Mouse (Mus musculus) limb, embryonic 13.5 days (tissue): ENCODE data around the gene Ank2. TPM values are rescaled to one million over a fixed set of nuclear protein-coding genes. Genes with fewer than 3 reads are reported as not detected.

Experiments used
- ATAC-seq: fragments of 200-750 bp; cut with Nextera tagmentation; 2 replicates; pipeline ENCODE4 v1.8.0; 2017; ENCODE audit warnings: low read depth, moderate number of reproducible peaks, moderate TSS enrichment; ENCODE audit not compliant: low FRiP score
- H3K27ac ChIP-seq: fragments of 300-500 bp; sonication (generic); 2 replicates; pipeline ENCODE4 v1.5.1; 2015; ENCODE audit warnings: inconsistent platforms, mild to moderate bottlenecking, moderate library complexity
- H3K27me3 ChIP-seq: fragments of 300-500 bp; sonication (generic); 2 replicates; pipeline ENCODE4 v1.6.1; 2015; ENCODE audit warnings: mild to moderate bottlenecking, inconsistent platforms
- H3K36me3 ChIP-seq: fragments of 300-500 bp; sonication (generic); 2 replicates; pipeline ENCODE4 v1.6.1; 2015; ENCODE audit warnings: inconsistent platforms, mild to moderate bottlenecking, moderate library complexity
- H3K4me1 ChIP-seq: fragments of 300-500 bp; sonication (generic); 2 replicates; pipeline ENCODE4 v1.6.1; 2015; ENCODE audit warnings: inconsistent platforms
- H3K4me2 ChIP-seq: fragments of 300-500 bp; sonication (generic); replicated peaks from 2 replicates; pipeline ENCODE4 v1.6.1; 2015; ENCODE audit warnings: inconsistent platforms, mild to moderate bottlenecking, moderate library complexity
- H3K4me3 ChIP-seq: fragments of 300-500 bp; sonication (generic); 2 replicates; pipeline ENCODE4 v1.5.1; 2015; ENCODE audit warnings: moderate library complexity, mild to moderate bottlenecking, inconsistent platforms
- H3K9ac ChIP-seq: fragments of 300-500 bp; sonication (generic); 2 replicates; pipeline ENCODE4 v1.6.1; 2015; ENCODE audit warnings: mild to moderate bottlenecking, inconsistent platforms
- H3K9me3 ChIP-seq: fragments of 300-500 bp; sonication (generic); 2 replicates; pipeline ENCODE4 v1.6.1; 2016; ENCODE audit warnings: inconsistent platforms
- WGBS: fragments of 180-500 bp; shearing (Covaris S2); methylation state at CpG from one replicate; pipeline ENCODE4 v1.1.7; 2015; 5-methylcytosine and 5-hydroxymethylcytosine counted together
- polyA plus RNA-seq: library from polyadenylated mRNA; unstranded; fragments of >200 nt; fragmentation: Nextera tagmentation; extraction: Ambion mirVana; gene quantifications from 2 replicates; pipeline ENCODE4 v1.2.1, GENCODE M21; 2015

The Ank2 gene
- polyA plus RNA-seq, 1 experiment from 2014 or later, result 32.4 TPM

DNA sequence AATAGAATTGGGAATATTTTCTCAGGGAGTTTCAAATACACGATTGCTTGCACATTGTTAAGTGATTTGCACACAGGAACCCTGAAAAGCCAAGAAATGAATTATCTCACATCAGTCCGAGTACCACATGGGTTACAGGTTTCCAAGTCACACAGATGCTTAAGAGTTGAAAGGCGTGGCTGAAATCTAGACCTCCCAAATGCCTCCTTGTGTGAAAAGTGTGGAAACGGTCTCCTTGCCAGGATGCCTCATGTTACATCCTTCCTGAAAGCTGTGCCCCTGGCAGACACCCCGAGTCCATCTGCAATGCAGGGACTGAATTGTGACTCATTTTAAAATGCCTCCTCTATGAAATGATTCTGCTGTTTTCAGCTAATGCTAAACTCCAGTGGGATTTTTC lies 391.9 kb downstream of the Ank2 start:
- H3K9me3 ChIP-seq, result no peaks in the 10 kb centered on the region
- H3K27ac ChIP-seq, result no peak overlapping the region
- no peaks in the 10 kb centered on the region for H3K36me3 ChIP-seq
- 58% methylated on average over 5 of the region's 5 CpGs for WGBS
- H3K4me3 ChIP-seq, result no peak overlapping the region
- no peak overlapping the region for H3K9ac ChIP-seq
- H3K4me2 ChIP-seq, result no peak overlapping the region
- no peaks in the 10 kb centered on the region for H3K27me3 ChIP-seq
- H3K4me1 ChIP-seq, result peaks cover 32% of the 10 kb centered on the region
- peak; percentile 43; the same call in 1 of the 2 replicates for ATAC-seq

DNA sequence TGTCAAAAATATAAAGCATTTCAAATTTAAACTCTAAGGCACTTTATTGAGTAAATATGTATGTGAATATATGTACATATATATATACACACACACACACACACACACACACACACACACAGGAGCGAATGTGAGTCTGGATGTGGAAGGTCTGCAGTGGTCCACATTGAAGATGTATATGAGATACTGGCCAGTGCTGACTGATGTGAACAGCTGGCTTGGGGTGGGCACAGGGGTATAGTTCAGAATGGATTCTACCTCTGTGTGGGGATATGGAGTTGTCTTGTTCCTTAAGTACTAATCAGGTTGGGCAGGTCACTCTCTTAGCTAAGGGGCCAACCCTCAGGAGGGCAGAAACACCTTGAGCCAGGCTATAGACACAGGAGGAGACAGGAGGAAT lies 397.8 kb downstream of the Ank2 start:
- Histone ChIP-seq H3K36me3 (no peaks in the 10 kb centered on the region), H3K27me3 (no peaks in the 10 kb centered on the region), H3K4me1 (no peaks in the 10 kb centered on the region), H3K4me2 (no peak overlapping the region), H3K9ac (no peak overlapping the region), H3K4me3 (no peak overlapping the region), H3K9me3 (no peaks in the 10 kb centered on the region), H3K27ac (no peak overlapping the region)
- 100% methylated on average over 1 of the region's 1 CpGs for WGBS
- ATAC-seq, result no peak

GRCm38 (mm10) chr3:127097745-127098144 lies 401.4 kb downstream of the Ank2 start:
- H3K9ac ChIP-seq, result no peak overlapping the region
- no peaks in the 10 kb centered on the region for H3K4me1 ChIP-seq
- H3K27me3 ChIP-seq, result no peaks in the 10 kb centered on the region
- ATAC-seq, result no peak
- WGBS, result 93% methylated on average over 1 of the region's 1 CpGs
- H3K36me3 ChIP-seq, result no peaks in the 10 kb centered on the region
- H3K4me3 ChIP-seq, result no peak overlapping the region
- H3K27ac ChIP-seq, result no peak overlapping the region
- H3K4me2 ChIP-seq, result no peak overlapping the region
- H3K9me3 ChIP-seq, result no peaks in the 10 kb centered on the region

- Histone ChIP-seq H3K9me3 (no peaks in the 10 kb centered on the region), H3K4me1 (no peaks in the 10 kb centered on the region), H3K36me3 (no peaks in the 10 kb centered on the region), H3K27me3 (no peaks in the 10 kb centered on the region), H3K9ac (no peak overlapping the region), H3K4me3 (no peak overlapping the region), H3K4me2 (no peak overlapping the region), H3K27ac (no peak overlapping the region)
- ATAC-seq, result no peak
- 92% methylated on average over 1 of the region's 1 CpGs for WGBS
Observed at GRCm38 (mm10) chr3:127097106-127097505, 402.0 kb downstream of the Ank2 start.

DNA sequence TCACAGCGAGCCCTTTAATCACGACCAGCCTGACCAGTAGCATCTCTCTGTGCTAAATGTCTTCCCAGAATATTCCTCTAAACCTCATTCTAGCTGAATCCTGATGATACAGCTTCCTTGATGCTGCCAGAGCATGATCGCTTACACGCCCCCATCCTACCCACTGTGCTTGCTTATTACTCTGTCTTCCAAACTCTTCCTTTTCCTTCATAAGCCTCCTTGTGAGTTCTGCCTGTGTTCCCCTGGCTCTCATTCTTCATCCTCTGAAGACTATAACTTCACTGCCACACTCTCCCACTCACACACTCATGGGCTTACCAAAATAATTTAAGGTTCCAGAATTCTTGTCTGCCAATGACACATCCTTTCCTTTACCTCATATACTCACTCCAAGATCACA lies 405.5 kb downstream of the Ank2 start:
- 92% methylated on average over 4 of the region's 4 CpGs for WGBS
- no peaks in the 10 kb centered on the region for H3K9me3 ChIP-seq
- no peak overlapping the region for H3K4me2 ChIP-seq
- H3K4me1 ChIP-seq, result no peaks in the 10 kb centered on the region
- no peak overlapping the region for H3K9ac ChIP-seq
- no peak for ATAC-seq
- no peaks in the 10 kb centered on the region for H3K36me3 ChIP-seq
- H3K4me3 ChIP-seq, result no peak overlapping the region
- no peak overlapping the region for H3K27ac ChIP-seq
- H3K27me3 ChIP-seq, result no peaks in the 10 kb centered on the region

DNA sequence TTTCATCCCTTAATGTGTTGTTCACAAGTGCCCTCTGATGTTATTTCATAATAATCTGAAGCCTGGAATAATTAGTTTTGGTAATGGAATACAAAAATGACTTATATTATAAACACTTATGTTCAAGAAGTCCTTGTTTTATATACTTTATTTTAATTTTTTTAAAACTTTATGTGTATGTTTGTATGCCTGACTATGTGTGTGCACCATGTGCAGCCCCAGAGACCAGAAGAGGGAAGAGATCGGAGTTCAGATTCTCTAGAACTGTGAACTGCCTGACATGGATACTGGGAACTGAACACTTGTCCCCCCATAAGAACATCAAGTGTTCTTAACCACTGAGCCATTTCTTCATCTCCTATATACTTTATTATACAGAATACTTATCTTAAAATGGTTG lies 411.6 kb downstream of the Ank2 start:
- no peak overlapping the region for H3K4me3 ChIP-seq
- no peak overlapping the region for H3K4me2 ChIP-seq
- H3K27me3 ChIP-seq, result no peaks in the 10 kb centered on the region
- 94% methylated on average over 1 of the region's 1 CpGs for WGBS
- H3K4me1 ChIP-seq, result no peaks in the 10 kb centered on the region
- H3K9ac ChIP-seq, result no peak overlapping the region
- no peak overlapping the region for H3K27ac ChIP-seq
- ATAC-seq, result no peak
- H3K9me3 ChIP-seq, result no peaks in the 10 kb centered on the region
- H3K36me3 ChIP-seq, result no peaks in the 10 kb centered on the region

GRCm38 (mm10) chr3:127086834-127087506 lies 412.2 kb downstream of the Ank2 start:
- Histone ChIP-seq H3K36me3 (no peaks in the 10 kb centered on the region), H3K4me3 (no peak overlapping the region), H3K4me1 (no peaks in the 10 kb centered on the region), H3K9ac (no peak overlapping the region), H3K9me3 (no peaks in the 10 kb centered on the region), H3K27me3 (no peaks in the 10 kb centered on the region), H3K4me2 (no peak overlapping the region), H3K27ac (no peak overlapping the region)
- 64% methylated on average over 3 of the region's 3 CpGs for WGBS
- ATAC-seq, result no peak

- no peaks in the 10 kb centered on the region for H3K27me3 ChIP-seq
- H3K27ac ChIP-seq, result no peak overlapping the region
- no peak overlapping the region for H3K4me3 ChIP-seq
- no peak overlapping the region for H3K9ac ChIP-seq
- WGBS, result 91% methylated on average over 5 of the region's 5 CpGs
- ATAC-seq, result no peak
- H3K4me2 ChIP-seq, result no peak overlapping the region
- no peaks in the 10 kb centered on the region for H3K9me3 ChIP-seq
- H3K36me3 ChIP-seq, result no peaks in the 10 kb centered on the region
- H3K4me1 ChIP-seq, result 0 out of 2 replicates have a peak, but pooled peaks cover 3% of the 10 kb centered on the region
Observed at GRCm38 (mm10) chr3:127077369-127077768, 421.8 kb downstream of the Ank2 start.

GRCm38 (mm10) chr3:127075531-127076280 lies 423.4 kb downstream of the Ank2 start:
- Histone ChIP-seq H3K9me3 (no peaks in the 10 kb centered on the region), H3K36me3 (no peaks in the 10 kb centered on the region), H3K4me1 (0 out of 2 replicates have a peak, but pooled peaks cover 3% of the 10 kb centered on the region), H3K4me2 (no peak overlapping the region), H3K27me3 (no peaks in the 10 kb centered on the region), H3K9ac (no peak overlapping the region), H3K4me3 (no peak overlapping the region), H3K27ac (no peak overlapping the region)
- WGBS, result 74% methylated on average over 8 of the region's 8 CpGs
- no peak for ATAC-seq

DNA sequence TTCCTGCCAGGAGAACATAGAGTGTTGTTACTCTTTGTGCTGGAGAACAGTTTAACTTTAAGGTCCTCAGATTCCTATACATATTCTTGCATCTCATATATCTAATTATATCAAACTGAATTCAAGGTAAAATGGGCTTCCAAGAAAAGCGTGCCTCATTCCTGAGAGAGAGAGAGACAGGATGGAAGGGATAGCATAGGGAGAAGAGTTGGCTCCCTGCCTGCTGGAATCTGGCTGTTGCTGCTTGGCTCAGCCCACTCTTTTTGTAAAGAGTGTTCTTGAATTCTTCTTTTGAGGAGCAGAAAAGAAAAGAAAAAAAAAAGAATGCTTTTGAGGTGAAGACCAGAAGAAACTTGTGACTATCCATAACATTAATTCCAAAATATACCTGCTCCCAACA lies 427.7 kb downstream of the Ank2 start:
- H3K4me1 ChIP-seq, result 0 out of 2 replicates have a peak, but pooled peaks cover 3% of the 10 kb centered on the region
- no peak for ATAC-seq
- no peaks in the 10 kb centered on the region for H3K27me3 ChIP-seq
- no peaks in the 10 kb centered on the region for H3K36me3 ChIP-seq
- 78% methylated on average over 1 of the region's 1 CpGs for WGBS
- no peak overlapping the region for H3K9ac ChIP-seq
- H3K4me2 ChIP-seq, result no peak overlapping the region
- H3K9me3 ChIP-seq, result no peaks in the 10 kb centered on the region
- no peak overlapping the region for H3K4me3 ChIP-seq
- H3K27ac ChIP-seq, result no peak overlapping the region

- Histone ChIP-seq H3K4me2 (no peak overlapping the region), H3K4me3 (no peak overlapping the region), H3K36me3 (no peaks in the 10 kb centered on the region), H3K27me3 (no peaks in the 10 kb centered on the region), H3K27ac (no peak overlapping the region), H3K9me3 (no peaks in the 10 kb centered on the region), H3K9ac (no peak overlapping the region), H3K4me1 (no peaks in the 10 kb centered on the region)
- ATAC-seq, result no peak
- WGBS, result 82% methylated on average over 5 of the region's 5 CpGs
Observed at GRCm38 (mm10) chr3:127063654-127064386, 435.3 kb downstream of the Ank2 start.

DNA sequence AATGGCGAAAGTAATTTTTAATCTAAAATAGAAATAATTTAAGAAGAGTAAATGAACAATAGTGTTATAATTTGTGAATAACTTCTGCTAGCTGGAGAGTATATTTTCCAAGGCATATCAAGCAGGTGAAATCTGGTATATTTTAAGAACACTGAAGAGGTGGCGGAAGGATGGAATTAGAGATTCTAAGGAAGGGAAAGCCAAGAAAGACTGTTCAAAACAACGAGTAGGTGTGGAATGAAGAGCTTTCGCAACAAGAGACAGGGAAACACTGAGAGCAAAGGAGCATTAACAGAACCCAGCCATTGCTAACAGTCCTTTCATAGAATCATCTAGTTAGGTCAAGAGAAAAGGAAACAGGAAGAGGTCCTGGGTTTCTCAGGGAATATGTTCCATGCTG lies 439.5 kb downstream of the Ank2 start:
- Histone ChIP-seq H3K4me3 (no peak overlapping the region), H3K27me3 (no peaks in the 10 kb centered on the region), H3K4me1 (no peaks in the 10 kb centered on the region), H3K9me3 (no peaks in the 10 kb centered on the region), H3K27ac (no peak overlapping the region), H3K4me2 (no peak overlapping the region), H3K9ac (no peak overlapping the region), H3K36me3 (no peaks in the 10 kb centered on the region)
- WGBS, result 90% methylated on average over 4 of the region's 4 CpGs
- ATAC-seq, result no peak
